Mouse (Mus musculus) monocyte, adult 59 days (primary cell): ENCODE results near the gene Elmod1. TPM values are rescaled to one million over a fixed set of nuclear protein-coding genes. Genes with fewer than 3 reads are reported as not detected.

Experiments used
- total RNA-seq, 2 experiments: library from RNA; stranded (reverse); gene quantifications; one replicate each; pipeline ENCODE4 v1.2.4; 2023

Elmod1 gene
- not detected for total RNA-seq

DNA sequence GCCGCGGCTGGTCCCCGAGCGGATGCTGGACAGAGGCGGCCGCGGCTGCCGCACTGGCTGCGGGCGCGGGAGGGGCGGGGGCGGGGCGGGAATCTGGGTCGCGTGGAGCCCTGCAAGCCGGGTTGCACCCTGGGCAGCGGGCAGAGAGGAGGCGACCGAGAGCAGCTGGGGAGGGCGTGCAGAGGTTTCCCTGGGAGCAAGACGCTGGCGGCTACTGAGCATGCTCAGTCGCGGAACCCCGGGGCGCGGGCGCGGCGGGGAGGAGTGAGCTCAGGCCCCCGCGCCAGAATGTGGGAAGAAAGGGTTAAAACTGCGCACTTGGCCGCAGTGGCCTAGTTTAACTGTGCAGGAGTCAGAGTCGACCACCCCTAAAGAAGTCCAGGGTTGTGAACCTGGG is at the start of gene Elmod1:
Elmod1 (minus strand) TSS at position 180 of the 397 bp plus-strand sequence.

Other genes with a start within 250 kb of the Elmod1 start
- under 1 TPM in 1 of 2 experiments, not detected in 1; 0.29 TPM for gene Slc35f2, start 203.8 kb downstream of the Elmod1 start, total RNA-seq
- not detected for gene Sln, start 125.1 kb downstream of the Elmod1 start, total RNA-seq
- gene Tnfaip8l3, start 93.1 kb upstream of the Elmod1 start, total RNA-seq = not detected